Mouse (Mus musculus) thymus, adult 18-20 months (tissue): Measurements from ENCODE around the gene Nrgn.
A peak's percentile ranks its signal among the peaks of the same experiment; 100 is the strongest.

Source experiments
- DNase-seq, 2 experiments: peaks; one replicate each; pipeline ENCODE4 v3.0.0; 2022; ENCODE audit warnings: mixed read lengths in 2 of 2

Nrgn gene

GRCm38 (mm10) chr9:37554279-37554678, 1.6 kb upstream of the Nrgn start:
- no peak for DNase-seq

GRCm38 (mm10) chr9:37551751-37552531, 763 bp downstream of the Nrgn start:
- DNase-seq, result no peak

GRCm38 (mm10) chr9:37550435-37550834, 2.3 kb downstream of the Nrgn start:
- DNase-seq, result no peak

- DNase-seq, result no peak
Observed at GRCm38 (mm10) chr9:37546889-37547288, 5.8 kb downstream of the Nrgn start.

GRCm38 (mm10) chr9:37545847-37546452, 6.8 kb downstream of the Nrgn start:
- DNase-seq, result no peak

- no peak for DNase-seq
Observed at GRCm38 (mm10) chr9:37545166-37545610, 7.5 kb downstream of the Nrgn start.

- peak in 1 of 2 experiments; percentile 47 for DNase-seq
Observed at GRCm38 (mm10) chr9:37544447-37545165, 8.1 kb downstream of the Nrgn start.

GRCm38 (mm10) chr9:37543869-37544440, 8.7 kb downstream of the Nrgn start:
- DNase-seq, result no peak

GRCm38 (mm10) chr9:37541851-37542642, 10.7 kb downstream of the Nrgn start:
- no peak for DNase-seq

GRCm38 (mm10) chr9:37540701-37541575, 11.8 kb downstream of the Nrgn start:
- DNase-seq, result no peak

GRCm38 (mm10) chr9:37540226-37540625, 12.5 kb downstream of the Nrgn start:
- DNase-seq, result no peak

GRCm38 (mm10) chr9:37539170-37540025, 13.3 kb downstream of the Nrgn start, which contains the start of gene Vsig2:
Gene Vsig2 (plus strand): TSS chr9:37539255.
- DNase-seq, result no peak

GRCm38 (mm10) chr9:37537658-37538250, 14.9 kb downstream of the Nrgn start:
- DNase-seq, result no peak

- no peak for DNase-seq
Observed at GRCm38 (mm10) chr9:37536851-37537250, 15.9 kb downstream of the Nrgn start.

GRCm38 (mm10) chr9:37530888-37531705, 21.6 kb downstream of the Nrgn start:
- DNase-seq, result no peak

GRCm38 (mm10) chr9:37530031-37530887, 22.4 kb downstream of the Nrgn start:
- no peak for DNase-seq

- no peak for DNase-seq
Observed at GRCm38 (mm10) chr9:37528225-37528970, 24.3 kb downstream of the Nrgn start.
